Mouse (Mus musculus) liver, embryonic 14.5 days (tissue): ENCODE data around the gene Olfr622. TPM values are rescaled to one million over a fixed set of nuclear protein-coding genes. Genes with fewer than 3 reads are reported as not detected.

Experiments
- ATAC-seq: fragments of 200-750 bp; cut with Nextera tagmentation; 2 replicates; pipeline ENCODE4 v1.8.0; 2017; ENCODE audit warnings: moderate number of reproducible peaks, mild to moderate bottlenecking, moderate library complexity; ENCODE audit not compliant: insufficient read depth
- DNase-seq, 3 experiments: peaks; one replicate each; pipeline ENCODE4 v3.0.0-alpha.2; 2012 to 2013; ENCODE audit warnings: low read depth in 3 of 3, low spot score in 3 of 3
- H3K27ac ChIP-seq: fragments of 300-500 bp; sonication (generic); 2 replicates; pipeline ENCODE4 v1.5.1; 2014; ENCODE audit warnings: moderate library complexity, mild to moderate bottlenecking, control low read depth, inconsistent platforms
- H3K27me3 ChIP-seq: fragments of 300-500 bp; sonication (generic); 2 replicates; pipeline ENCODE4 v1.6.1; 2014; ENCODE audit warnings: mild to moderate bottlenecking, low read length, moderate library complexity; ENCODE audit not compliant: control insufficient read depth, insufficient read depth
- H3K36me3 ChIP-seq: fragments of 300-500 bp; sonication (generic); replicated peaks from 2 replicates; pipeline ENCODE4 v1.6.1; 2014; ENCODE audit warnings: low read depth; ENCODE audit not compliant: control insufficient read depth, insufficient read depth
- H3K4me1 ChIP-seq, 2 experiments: fragments of 200-500 bp in 1 of 2; fragments of 300-500 bp in 1 of 2; sonication (generic) in 1 of 2; replicated peaks; 2 replicates each; pipeline ENCODE4 v1.6.1; 2012 to 2014; ENCODE audit warnings: antibody characterized with exemption in 1 of 2, inconsistent platforms in 1 of 2, low read length in 1 of 2; ENCODE audit not compliant: control insufficient read depth in 2 of 2, insufficient read depth in 2 of 2
- H3K4me2 ChIP-seq: fragments of 300-500 bp; sonication (generic); 2 replicates; pipeline ENCODE4 v1.6.1; 2014; ENCODE audit warnings: low read depth, mild to moderate bottlenecking, control low read depth, moderate library complexity
- H3K4me3 ChIP-seq, 2 experiments: fragments of 200-500 bp in 1 of 2; fragments of 300-500 bp in 1 of 2; sonication (generic) in 1 of 2; 2 replicates each; pipeline ENCODE4 v1.5.1; 2012 to 2014; ENCODE audit warnings: low read depth in 2 of 2, low read length in 2 of 2, mild to moderate bottlenecking in 2 of 2, control low read depth in 1 of 2, inconsistent platforms in 1 of 2, moderate library complexity in 1 of 2; ENCODE audit not compliant: insufficient read depth in 1 of 2
- H3K9ac ChIP-seq: fragments of 300-500 bp; sonication (generic); replicated peaks from 2 replicates; pipeline ENCODE4 v1.6.1; 2014; ENCODE audit warnings: mild to moderate bottlenecking, control low read depth, moderate library complexity
- H3K9me3 ChIP-seq: fragments of 300-500 bp; sonication (generic); 2 replicates; pipeline ENCODE4 v1.6.1; 2016; ENCODE audit warnings: low read length, mixed read lengths; ENCODE audit not compliant: control insufficient read depth
- CTCF ChIP-seq: IDR thresholded peaks from 2 replicates; pipeline ENCODE4 v1.5.1; 2016; ENCODE audit warnings: antibody characterized with exemption, low read depth, control low read depth
- EP300 ChIP-seq: IDR thresholded peaks from 2 replicates; pipeline ENCODE4 v1.6.1; 2016; ENCODE audit warnings: antibody characterized with exemption, low read depth
- WGBS: fragments of 180-500 bp; shearing (Covaris S2); extraction: QIAGEN DNeasy Blood & Tissue Kit; methylation state at CpG from one replicate; pipeline ENCODE4 v1.1.7; 2014; ENCODE audit not compliant: insufficient replicate concordance; 5-methylcytosine and 5-hydroxymethylcytosine counted together
- polyA plus RNA-seq, 2 experiments: library from polyadenylated mRNA; depleted of rRNA in 1 of 2; stranded (reverse) in 1 of 2; unstranded in 1 of 2; fragments of >200 nt; fragmentation: Nextera tagmentation in 1 of 2; extraction: Ambion mirVana in 1 of 2; gene quantifications; 2 replicates each; pipeline versions ENCODE4 v1.2.1 to v1.2.3; 2012 to 2014

Gene Olfr622
- polyA plus RNA-seq, 2 experiments = not detected

GRCm38 (mm10) chr7:103636795-103637194 lies 5.7 kb downstream of the Olfr622 start:
- H3K4me3 ChIP-seq = no peak overlapping the region
- ATAC-seq = no peak
- H3K36me3 ChIP-seq = no peaks in the 10 kb centered on the region
- DNase-seq = peak in 1 of 3 experiments; percentile 0
- H3K4me2 ChIP-seq = no peak overlapping the region
- no peak overlapping the region for H3K9ac ChIP-seq
- no peak overlapping the region for H3K27ac ChIP-seq
- TF ChIP-seq EP300 (no peak), CTCF (no peak)
- no peaks in the 10 kb centered on the region for H3K4me1 ChIP-seq
- no peaks in the 10 kb centered on the region for H3K27me3 ChIP-seq
- H3K9me3 ChIP-seq = no peaks in the 10 kb centered on the region

GRCm38 (mm10) chr7:103612434-103612833 lies 30.1 kb downstream of the Olfr622 start, which contains the start of gene Olfr620:
Olfr620 (minus strand) TSS chr7:103612534.
- no peak within 1 kb of the TSS for H3K4me3 ChIP-seq
- H3K9me3 ChIP-seq = no peaks in the 10 kb centered on the region
- H3K27me3 ChIP-seq = no peaks in the 10 kb centered on the region
- H3K27ac ChIP-seq = no peak within 1 kb of the TSS
- 41% methylated on average over 2 of the region's 2 CpGs for WGBS
- no peak for DNase-seq
- no peaks in the 10 kb centered on the region for H3K36me3 ChIP-seq
- TF ChIP-seq CTCF (no peak), EP300 (no peak)
- no peaks in the 10 kb centered on the region for H3K4me1 ChIP-seq
- H3K9ac ChIP-seq = no peak within 1 kb of the TSS
- no peak within 1 kb of the TSS for H3K4me2 ChIP-seq
- no peak for ATAC-seq

GRCm38 (mm10) chr7:103607425-103607824 lies 35.1 kb downstream of the Olfr622 start:
- no peaks in the 10 kb centered on the region for H3K9me3 ChIP-seq
- TF ChIP-seq CTCF (no peak), EP300 (no peak)
- H3K9ac ChIP-seq = no peak overlapping the region
- no peaks in the 10 kb centered on the region for H3K4me1 ChIP-seq
- H3K27ac ChIP-seq = no peak overlapping the region
- no peak overlapping the region for H3K4me2 ChIP-seq
- ATAC-seq (no peak), DNase-seq (no peak)
- H3K4me3 ChIP-seq = no peak overlapping the region
- H3K27me3 ChIP-seq = no peaks in the 10 kb centered on the region
- WGBS = 26% methylated on average over 2 of the region's 2 CpGs
- H3K36me3 ChIP-seq = no peaks in the 10 kb centered on the region

DNA sequence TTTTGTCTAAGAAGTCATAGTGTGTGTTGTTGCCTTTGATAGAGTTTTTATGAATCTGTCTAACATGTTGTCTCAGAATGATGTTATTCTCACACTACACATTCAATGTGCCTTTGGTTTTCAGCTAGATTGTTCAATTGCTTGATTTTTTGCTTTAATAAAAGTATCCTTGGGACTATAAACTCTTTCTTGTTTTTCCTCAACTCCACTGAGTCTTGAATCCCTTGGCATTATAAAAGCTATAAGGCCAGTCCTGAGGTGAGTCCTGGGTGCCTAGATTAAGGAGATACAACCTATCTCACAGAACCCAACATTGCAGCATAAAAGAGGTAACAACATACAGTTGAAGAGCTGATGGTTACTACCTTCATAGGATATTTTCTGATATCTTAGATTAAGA lies 42.2 kb downstream of the Olfr622 start, which contains the start of gene Olfr619:
Gene Olfr619 (plus strand): TSS at position 301 of the 400 bp plus-strand sequence.
- no peaks in the 10 kb centered on the region for H3K27me3 ChIP-seq
- DNase-seq (no peak), ATAC-seq (no peak)
- no peak within 1 kb of the TSS for H3K4me3 ChIP-seq
- no peaks in the 10 kb centered on the region for H3K9me3 ChIP-seq
- H3K4me2 ChIP-seq = no peak within 1 kb of the TSS
- TF ChIP-seq CTCF = no peak
- TF ChIP-seq EP300 = no peak
- H3K4me1 ChIP-seq = no peaks in the 10 kb centered on the region
- no peak within 1 kb of the TSS for H3K9ac ChIP-seq
- no peak within 1 kb of the TSS for H3K27ac ChIP-seq
- H3K36me3 ChIP-seq = no peaks in the 10 kb centered on the region

DNA sequence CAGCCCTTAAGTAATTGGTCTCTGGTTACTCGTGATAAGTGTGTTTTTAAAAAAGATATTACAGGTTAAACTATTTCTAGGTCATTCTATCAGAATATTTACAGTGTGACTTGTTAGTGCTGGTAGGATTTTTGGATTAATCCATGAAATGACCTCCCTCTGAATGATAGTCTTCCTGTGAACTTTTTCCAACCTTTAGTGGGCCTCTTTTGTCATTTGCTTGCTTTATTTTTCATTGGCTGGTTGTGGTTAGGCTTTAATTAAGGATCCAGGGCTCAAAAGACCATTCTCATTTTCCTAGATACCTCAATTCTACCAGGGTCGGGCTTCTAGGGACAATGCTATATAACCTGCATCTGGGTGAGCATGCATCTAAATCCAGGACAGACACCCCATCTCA lies 52.7 kb downstream of the Olfr622 start, which contains the start of gene Olfr618:
Gene Olfr618 (plus strand): TSS at position 301 of the 400 bp plus-strand sequence.
- ATAC-seq = no peak
- DNase-seq = no peak
- Histone ChIP-seq H3K4me2 (no peak within 1 kb of the TSS), H3K4me3 (no peak within 1 kb of the TSS), H3K36me3 (no peaks in the 10 kb centered on the region), H3K4me1 (no peaks in the 10 kb centered on the region), H3K27ac (no peak within 1 kb of the TSS), H3K9ac (no peak within 1 kb of the TSS), H3K9me3 (no peaks in the 10 kb centered on the region), H3K27me3 (no peaks in the 10 kb centered on the region)
- 35% methylated on average over 2 of the region's 2 CpGs for WGBS
- TF ChIP-seq CTCF (no peak), EP300 (no peak)

Other genes starting within 250 kb of the Olfr622 start
Only the 30 nearest of the 32 such genes appear.
- gene Olfr605, start 197.3 kb downstream of the Olfr622 start, polyA plus RNA-seq (2012; rRNA removed) = not detected in 2 replicates
- not detected in 2 replicates for gene Olfr605, start 197.3 kb downstream of the Olfr622 start, polyA plus RNA-seq (2014; fragmentation: Nextera tagmentation; extraction: Ambion mirVana)
- gene Olfr606, start 193.7 kb downstream of the Olfr622 start, polyA plus RNA-seq (2012; rRNA removed) = not detected in 2 replicates
- gene Olfr606, start 193.7 kb downstream of the Olfr622 start, polyA plus RNA-seq (2014; fragmentation: Nextera tagmentation; extraction: Ambion mirVana) = not detected in 2 replicates
- not detected in 2 replicates for gene Olfr607, start 178.6 kb downstream of the Olfr622 start, polyA plus RNA-seq (2012; rRNA removed)
- not detected in 2 replicates for gene Olfr607, start 178.6 kb downstream of the Olfr622 start, polyA plus RNA-seq (2014; fragmentation: Nextera tagmentation; extraction: Ambion mirVana)
- gene Olfr608, start 172.8 kb downstream of the Olfr622 start, polyA plus RNA-seq (2012; rRNA removed) = not detected in 2 replicates
- not detected in 2 replicates for gene Olfr608, start 172.8 kb downstream of the Olfr622 start, polyA plus RNA-seq (2014; fragmentation: Nextera tagmentation; extraction: Ambion mirVana)
- gene Olfr609, start 144.6 kb downstream of the Olfr622 start, polyA plus RNA-seq (2012; rRNA removed) = not detected in 2 replicates
- gene Olfr609, start 144.6 kb downstream of the Olfr622 start, polyA plus RNA-seq (2014; fragmentation: Nextera tagmentation; extraction: Ambion mirVana) = not detected in 2 replicates
- gene Olfr610, start 130.6 kb downstream of the Olfr622 start, polyA plus RNA-seq (2012; rRNA removed) = not detected in 2 replicates
- gene Olfr610, start 130.6 kb downstream of the Olfr622 start, polyA plus RNA-seq (2014; fragmentation: Nextera tagmentation; extraction: Ambion mirVana) = not detected in 2 replicates
- gene Olfr611, start 121.9 kb downstream of the Olfr622 start, polyA plus RNA-seq (2012; rRNA removed) = not detected in 2 replicates
- gene Olfr611, start 121.9 kb downstream of the Olfr622 start, polyA plus RNA-seq (2014; fragmentation: Nextera tagmentation; extraction: Ambion mirVana) = not detected in 2 replicates
- gene Olfr612, start 100.0 kb downstream of the Olfr622 start, polyA plus RNA-seq (2012; rRNA removed) = not detected in 2 replicates
- gene Olfr612, start 100.0 kb downstream of the Olfr622 start, polyA plus RNA-seq (2014; fragmentation: Nextera tagmentation; extraction: Ambion mirVana) = not detected in 2 replicates
- not detected in 2 replicates for gene Olfr613, start 94.6 kb downstream of the Olfr622 start, polyA plus RNA-seq (2012; rRNA removed)
- not detected in 2 replicates for gene Olfr613, start 94.6 kb downstream of the Olfr622 start, polyA plus RNA-seq (2014; fragmentation: Nextera tagmentation; extraction: Ambion mirVana)
- not detected in 2 replicates for gene Olfr615, start 86.6 kb downstream of the Olfr622 start, polyA plus RNA-seq (2012; rRNA removed)
- gene Olfr615, start 86.6 kb downstream of the Olfr622 start, polyA plus RNA-seq (2014; fragmentation: Nextera tagmentation; extraction: Ambion mirVana) = not detected in 2 replicates
- gene Olfr616, start 73.6 kb downstream of the Olfr622 start, polyA plus RNA-seq (2012; rRNA removed) = not detected in 2 replicates
- not detected in 2 replicates for gene Olfr616, start 73.6 kb downstream of the Olfr622 start, polyA plus RNA-seq (2014; fragmentation: Nextera tagmentation; extraction: Ambion mirVana)
- gene Olfr617, start 69.6 kb downstream of the Olfr622 start, polyA plus RNA-seq (2012; rRNA removed) = not detected in 2 replicates
- gene Olfr617, start 69.6 kb downstream of the Olfr622 start, polyA plus RNA-seq (2014; fragmentation: Nextera tagmentation; extraction: Ambion mirVana) = not detected in 2 replicates
- not detected in 2 replicates for gene Olfr618, start 52.6 kb downstream of the Olfr622 start, polyA plus RNA-seq (2012; rRNA removed)
- not detected in 2 replicates for gene Olfr618, start 52.6 kb downstream of the Olfr622 start, polyA plus RNA-seq (2014; fragmentation: Nextera tagmentation; extraction: Ambion mirVana)
- gene Olfr619, start 42.1 kb downstream of the Olfr622 start, polyA plus RNA-seq (2012; rRNA removed) = not detected in 2 replicates
- gene Olfr619, start 42.1 kb downstream of the Olfr622 start, polyA plus RNA-seq (2014; fragmentation: Nextera tagmentation; extraction: Ambion mirVana) = not detected in 2 replicates
- not detected in 2 replicates for gene Olfr620, start 30.2 kb downstream of the Olfr622 start, polyA plus RNA-seq (2012; rRNA removed)
- not detected in 2 replicates for gene Olfr620, start 30.2 kb downstream of the Olfr622 start, polyA plus RNA-seq (2014; fragmentation: Nextera tagmentation; extraction: Ambion mirVana)
- gene Olfr623, start 21.0 kb upstream of the Olfr622 start, polyA plus RNA-seq (2012; rRNA removed) = not detected in 2 replicates
- gene Olfr623, start 21.0 kb upstream of the Olfr622 start, polyA plus RNA-seq (2014; fragmentation: Nextera tagmentation; extraction: Ambion mirVana) = not detected in 2 replicates
- 0.01 TPM in 2 replicates for gene Olfr624, start 28.5 kb upstream of the Olfr622 start, polyA plus RNA-seq (2012; rRNA removed)
- not detected in 2 replicates for gene Olfr624, start 28.5 kb upstream of the Olfr622 start, polyA plus RNA-seq (2014; fragmentation: Nextera tagmentation; extraction: Ambion mirVana)
- not detected in 2 replicates for gene Olfr625-ps1, start 40.0 kb upstream of the Olfr622 start, polyA plus RNA-seq (2012; rRNA removed)
- gene Olfr625-ps1, start 40.0 kb upstream of the Olfr622 start, polyA plus RNA-seq (2014; fragmentation: Nextera tagmentation; extraction: Ambion mirVana) = not detected in 2 replicates
- gene Olfr243, start 72.0 kb upstream of the Olfr622 start, polyA plus RNA-seq (2012; rRNA removed) = not detected in 2 replicates
- gene Olfr243, start 72.0 kb upstream of the Olfr622 start, polyA plus RNA-seq (2014; fragmentation: Nextera tagmentation; extraction: Ambion mirVana) = not detected in 2 replicates
- gene Olfr628, start 87.7 kb upstream of the Olfr622 start, polyA plus RNA-seq (2012; rRNA removed) = not detected in 2 replicates
- not detected in 2 replicates for gene Olfr628, start 87.7 kb upstream of the Olfr622 start, polyA plus RNA-seq (2014; fragmentation: Nextera tagmentation; extraction: Ambion mirVana)
- 0.08 TPM in 1 of 2 replicates, not detected in the other for gene Olfr629, start 102.2 kb upstream of the Olfr622 start, polyA plus RNA-seq (2012; rRNA removed)
- 0.18 and 0.22 TPM in 2 replicates for gene Olfr629, start 102.2 kb upstream of the Olfr622 start, polyA plus RNA-seq (2014; fragmentation: Nextera tagmentation; extraction: Ambion mirVana)
- 0.03 TPM in 2 replicates for gene Olfr630, start 114.6 kb upstream of the Olfr622 start, polyA plus RNA-seq (2012; rRNA removed)
- gene Olfr630, start 114.6 kb upstream of the Olfr622 start, polyA plus RNA-seq (2014; fragmentation: Nextera tagmentation; extraction: Ambion mirVana) = not detected in 2 replicates
- 0.01 TPM in 1 of 2 replicates, not detected in the other for gene Olfr69, start 128.9 kb upstream of the Olfr622 start, polyA plus RNA-seq (2012; rRNA removed)
- gene Olfr69, start 128.9 kb upstream of the Olfr622 start, polyA plus RNA-seq (2014; fragmentation: Nextera tagmentation; extraction: Ambion mirVana) = not detected in 2 replicates
- gene Olfr68, start 137.0 kb upstream of the Olfr622 start, polyA plus RNA-seq (2012; rRNA removed) = 0.02 and 0.10 TPM in 2 replicates
- 0.08 TPM in 1 of 2 replicates, not detected in the other for gene Olfr68, start 137.0 kb upstream of the Olfr622 start, polyA plus RNA-seq (2014; fragmentation: Nextera tagmentation; extraction: Ambion mirVana)
- 0.02 TPM in 1 of 2 replicates, not detected in the other for gene Olfr67, start 149.1 kb upstream of the Olfr622 start, polyA plus RNA-seq (2012; rRNA removed)
- not detected in 2 replicates for gene Olfr67, start 149.1 kb upstream of the Olfr622 start, polyA plus RNA-seq (2014; fragmentation: Nextera tagmentation; extraction: Ambion mirVana)
- gene Hbb-bt, start 171.3 kb upstream of the Olfr622 start, polyA plus RNA-seq (2012; rRNA removed) = 57,913 and 74,220 TPM in 2 replicates
- gene Hbb-bt, start 171.3 kb upstream of the Olfr622 start, polyA plus RNA-seq (2014; fragmentation: Nextera tagmentation; extraction: Ambion mirVana) = 62,702 and 66,320 TPM in 2 replicates
- 195,474 and 209,901 TPM in 2 replicates for gene Hbb-bs, start 185.4 kb upstream of the Olfr622 start, polyA plus RNA-seq (2012; rRNA removed)
- gene Hbb-bs, start 185.4 kb upstream of the Olfr622 start, polyA plus RNA-seq (2014; fragmentation: Nextera tagmentation; extraction: Ambion mirVana) = 126,713 and 131,477 TPM in 2 replicates
- gene Hbb-bh2, start 197.8 kb upstream of the Olfr622 start, polyA plus RNA-seq (2012; rRNA removed) = 0.19 and 0.36 TPM in 2 replicates
- not detected in 2 replicates for gene Hbb-bh2, start 197.8 kb upstream of the Olfr622 start, polyA plus RNA-seq (2014; fragmentation: Nextera tagmentation; extraction: Ambion mirVana)
- 94.8 and 146 TPM in 2 replicates for gene Hbb-bh1, start 200.5 kb upstream of the Olfr622 start, polyA plus RNA-seq (2012; rRNA removed)
- 155 and 211 TPM in 2 replicates for gene Hbb-bh1, start 200.5 kb upstream of the Olfr622 start, polyA plus RNA-seq (2014; fragmentation: Nextera tagmentation; extraction: Ambion mirVana)
- 361 and 394 TPM in 2 replicates for gene Hbb-y, start 210.5 kb upstream of the Olfr622 start, polyA plus RNA-seq (2012; rRNA removed)
- gene Hbb-y, start 210.5 kb upstream of the Olfr622 start, polyA plus RNA-seq (2014; fragmentation: Nextera tagmentation; extraction: Ambion mirVana) = 543 and 665 TPM in 2 replicates